Mouse (Mus musculus) 3T3-L1 (cell line): Measurements from ENCODE around the gene Slc6a21.
"Not testable (repeated sequence)": the region's sequence is repeated elsewhere in the genome, so short reads cannot be mapped to it uniquely, and the experiment has no call there.

ENCODE experiments used
- DNase-seq: peaks from one replicate; pipeline ENCODE4 v3.0.0-alpha.2; 2015; ENCODE audit warnings: low read depth, low spot score

Gene Slc6a21

GRCm38 (mm10) chr7:45255822-45256221, 21.5 kb upstream of the Slc6a21 start:
- not testable (repeated sequence) for DNase-seq

- DNase-seq, result no peak
Measured at GRCm38 (mm10) chr7:45257063-45257840, 20.1 kb upstream of the Slc6a21 start.

GRCm38 (mm10) chr7:45259281-45259680, 18.0 kb upstream of the Slc6a21 start:
- no peak for DNase-seq

- DNase-seq, result no peak
Measured at GRCm38 (mm10) chr7:45262266-45262665, 15.0 kb upstream of the Slc6a21 start.

- DNase-seq, result no peak
Measured at GRCm38 (mm10) chr7:45263006-45263607, 14.2 kb upstream of the Slc6a21 start.

GRCm38 (mm10) chr7:45264348-45264747, 13.0 kb upstream of the Slc6a21 start:
- no peak for DNase-seq

- no peak for DNase-seq
Measured at GRCm38 (mm10) chr7:45265518-45265917, 11.8 kb upstream of the Slc6a21 start.

- DNase-seq, result no peak
Measured at GRCm38 (mm10) chr7:45272786-45273412, 4.4 kb upstream of the Slc6a21 start.

- DNase-seq, result no peak
Measured at GRCm38 (mm10) chr7:45273672-45274071, 3.6 kb upstream of the Slc6a21 start.

GRCm38 (mm10) chr7:45286486-45286885, 9.2 kb downstream of the Slc6a21 start:
- DNase-seq, result no peak

GRCm38 (mm10) chr7:45296626-45297025, 19.3 kb downstream of the Slc6a21 start:
- no peak for DNase-seq

GRCm38 (mm10) chr7:45297563-45297962, 20.2 kb downstream of the Slc6a21 start:
- no peak for DNase-seq

- DNase-seq, result peak; percentile 80
Measured at GRCm38 (mm10) chr7:45299752-45300151, 22.4 kb downstream of the Slc6a21 start.

- peak; percentile 69 for DNase-seq
Measured at GRCm38 (mm10) chr7:45300270-45300669, 23.0 kb downstream of the Slc6a21 start.

GRCm38 (mm10) chr7:45302626-45303025, 25.3 kb downstream of the Slc6a21 start:
- no peak for DNase-seq

- DNase-seq, result no peak
Measured at GRCm38 (mm10) chr7:45304869-45305268, 27.6 kb downstream of the Slc6a21 start.

- DNase-seq, result peak; percentile 35
Measured at GRCm38 (mm10) chr7:45305275-45305674, 28.0 kb downstream of the Slc6a21 start.

GRCm38 (mm10) chr7:45308551-45309240, 31.4 kb downstream of the Slc6a21 start:
- no peak for DNase-seq

- DNase-seq, result peak; percentile 35
Measured at GRCm38 (mm10) chr7:45309455-45309854, 32.1 kb downstream of the Slc6a21 start.

- DNase-seq, result no peak
Measured at GRCm38 (mm10) chr7:45312023-45312422, 34.7 kb downstream of the Slc6a21 start.

- DNase-seq, result peak; percentile 84
Measured at GRCm38 (mm10) chr7:45312686-45313453, 35.6 kb downstream of the Slc6a21 start.
